Mouse (Mus musculus): ENCODE data around the gene Zfp93.

DNA sequence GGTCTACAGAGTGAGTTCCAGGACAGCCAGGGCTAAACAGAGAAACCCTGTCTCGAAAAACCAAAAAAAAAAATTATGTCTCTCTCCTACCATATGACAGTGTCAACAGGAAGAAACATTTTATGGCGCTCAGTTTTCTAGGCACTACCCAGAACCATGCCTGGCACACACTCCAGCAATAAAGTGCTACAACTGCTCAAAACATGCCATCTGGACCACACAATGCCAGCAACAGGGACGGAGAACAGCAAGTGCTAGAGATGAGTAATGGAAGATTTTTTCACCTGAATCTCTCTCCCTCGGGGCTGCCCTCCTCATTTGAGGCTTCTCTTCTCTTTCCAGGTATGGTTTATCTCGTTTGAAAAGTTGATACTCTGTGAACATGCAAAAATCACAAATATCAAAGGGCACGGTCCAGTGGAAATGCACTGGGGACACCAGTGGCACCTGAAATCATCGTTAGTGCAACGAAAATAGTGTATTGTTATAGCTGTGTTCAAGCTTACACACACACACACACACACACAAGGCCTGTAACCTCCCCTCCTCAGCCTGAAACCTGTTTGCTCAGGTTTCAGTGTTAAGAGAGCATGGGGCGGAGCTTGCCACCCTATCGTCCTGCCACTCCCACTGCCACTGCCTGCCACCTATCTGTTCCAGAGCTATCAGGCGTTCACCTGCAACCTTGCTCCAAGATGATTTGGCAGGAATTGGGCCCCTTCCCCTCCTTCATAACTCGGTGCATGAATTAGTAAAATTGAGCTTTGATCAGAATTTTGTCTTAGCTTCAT lies 23.0 kb downstream of the Zfp93 start:
- no peak for TF ChIP-seq CTCF (IDR thresholded peaks at IDR 0.05)
- no peak for TF ChIP-seq EP300 (IDR thresholded peaks at IDR 0.05)
